Mouse (Mus musculus): ENCODE results near the gene Tac1. TPM values are rescaled to one million over a fixed set of nuclear protein-coding genes. Genes with fewer than 3 reads are reported as not detected.
"Not testable (repeated sequence)": the region's sequence is repeated elsewhere in the genome, so short reads cannot be mapped to it uniquely, and the experiment has no call there.

Tac1 gene
- 10.3 and 32.5 TPM in 2 replicates for polyA plus RNA-seq (2012; rRNA removed)

GRCm38 (mm10) chr6:7554829-7555391 lies at the start of gene Tac1:
Gene Tac1 (plus strand): TSS chr6:7554879.
- DNase-seq (ENCODE audit: low read depth, low spot score), result no peak

GRCm38 (mm10) chr6:7543511-7543910 lies 11.2 kb upstream of the Tac1 start:
- not testable (repeated sequence) for DNase-seq (ENCODE audit: low read depth, low spot score)
- 71% methylated on average over 2 of the region's 2 CpGs for WGBS

More at GRCm38 (mm10) chr6:7554829-7555391, at the start of gene Tac1:
- WGBS, result 2% methylated on average over 37 of the region's 37 CpGs

DNA sequence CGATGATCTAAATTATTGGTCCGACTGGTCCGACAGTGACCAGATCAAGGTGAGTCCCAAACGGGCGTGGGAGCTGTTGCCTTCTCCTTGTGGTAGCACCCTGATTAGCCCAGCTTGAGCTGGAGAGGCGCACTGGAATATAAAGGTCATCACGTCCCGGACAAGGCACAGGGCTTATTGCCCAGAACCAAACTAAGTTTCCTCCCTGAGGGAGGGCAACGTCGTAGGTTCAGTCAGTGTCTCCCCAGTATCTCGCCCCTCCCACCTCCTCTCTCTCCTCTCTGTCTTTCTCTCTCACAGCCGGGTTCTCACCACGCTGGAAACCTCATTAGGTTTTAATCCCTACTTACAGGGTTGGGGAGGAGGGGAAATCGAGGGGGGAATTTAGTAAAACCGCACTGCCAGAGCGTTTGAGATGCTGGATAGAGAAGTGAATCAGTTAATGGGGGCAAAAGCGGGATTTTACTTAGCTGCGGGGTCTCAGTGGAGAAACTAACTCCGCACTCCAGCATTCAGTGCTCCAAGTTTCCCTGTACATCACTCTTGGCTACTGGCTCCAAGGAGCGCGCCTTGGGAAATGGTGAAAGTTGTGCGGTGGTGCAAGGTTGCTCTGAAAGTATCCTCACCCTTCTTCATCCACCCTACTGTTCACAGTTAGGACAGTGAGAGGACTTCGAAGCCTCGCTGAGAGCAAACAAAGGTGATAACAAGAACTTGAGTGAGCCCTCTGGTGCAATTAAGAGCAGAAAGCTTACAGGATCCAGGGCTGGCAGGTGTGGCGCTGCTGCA lies 1.2 kb downstream of the Tac1 start:
- no peak for DNase-seq (ENCODE audit: low read depth, low spot score)
- 3% methylated on average over 25 of the region's 25 CpGs for WGBS

- DNase-seq (ENCODE audit: low read depth, low spot score), result no peak
Measured at GRCm38 (mm10) chr6:7558164-7558563, 3.5 kb downstream of the Tac1 start.

DNA sequence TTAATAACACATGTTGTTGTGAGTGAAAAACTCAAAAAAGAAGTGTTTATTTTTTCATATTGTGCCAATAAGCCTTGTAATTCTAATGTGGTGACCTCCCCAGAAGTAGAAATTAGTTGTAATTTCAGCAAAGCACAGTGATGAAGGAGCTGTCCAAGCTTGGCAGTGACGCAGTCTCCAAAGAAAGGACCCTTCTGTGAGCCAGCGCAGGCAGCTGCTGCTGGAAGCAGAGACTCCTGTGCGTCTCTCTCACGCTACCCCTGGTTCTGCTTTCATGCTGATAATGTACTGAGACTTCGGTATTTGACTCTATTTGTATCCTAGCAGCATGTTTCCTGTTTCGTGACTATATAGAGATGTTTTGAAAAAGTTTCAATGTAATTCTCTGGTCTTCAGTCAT lies 7.8 kb downstream of the Tac1 start:
- 78% methylated on average over 6 of the region's 6 CpGs for WGBS
- DNase-seq (ENCODE audit: low read depth, low spot score), result no peak

GRCm38 (mm10) chr6:7564537-7564936 lies 9.9 kb downstream of the Tac1 start:
- WGBS, result 75% methylated on average over 3 of the region's 3 CpGs
- DNase-seq (ENCODE audit: low read depth, low spot score), result no peak

DNA sequence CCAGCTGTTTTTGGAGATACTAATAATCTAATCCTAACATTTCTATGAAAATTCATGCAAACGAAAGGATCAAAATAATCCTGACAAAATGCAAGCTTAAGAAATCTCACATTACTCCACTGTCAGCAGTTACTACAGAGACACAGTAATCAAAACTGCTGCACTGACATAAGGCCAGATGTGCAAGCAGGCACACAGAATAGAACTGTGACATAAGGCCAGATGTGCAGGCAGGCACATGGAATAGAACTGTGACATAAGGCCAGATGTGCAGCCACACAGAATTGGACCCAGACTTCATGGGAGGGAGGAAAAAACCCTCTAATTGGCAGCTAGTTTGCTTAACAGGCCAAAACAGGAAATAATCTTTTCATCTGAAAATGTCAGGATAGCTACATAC lies 16.5 kb downstream of the Tac1 start:
- DNase-seq (ENCODE audit: low read depth, low spot score), result no peak
- 73% methylated on average over 1 of the region's 1 CpGs for WGBS

- WGBS, result 42% methylated on average over 1 of the region's 1 CpGs
- no peak for DNase-seq (ENCODE audit: low read depth, low spot score)
Measured at GRCm38 (mm10) chr6:7578031-7578430, 23.4 kb downstream of the Tac1 start.

DNA sequence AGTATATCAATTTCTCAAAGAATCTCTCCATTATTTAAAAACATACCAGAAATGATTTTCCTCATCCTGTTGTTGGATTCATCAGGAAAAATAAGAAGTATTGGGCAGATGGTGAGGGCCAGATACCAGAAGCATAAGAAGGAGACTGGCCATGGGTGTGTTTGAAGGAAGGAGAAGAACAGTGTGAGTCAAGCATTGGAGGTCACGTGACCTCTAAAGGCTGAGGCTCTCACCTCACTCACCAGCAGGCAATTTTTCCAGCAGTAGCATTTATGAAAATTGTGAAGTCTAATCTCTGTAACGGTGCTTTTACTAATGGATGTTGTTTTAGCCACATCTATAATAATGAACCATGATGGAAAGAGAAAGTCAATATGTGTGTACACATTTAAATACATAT lies 39.8 kb downstream of the Tac1 start:
- DNase-seq (ENCODE audit: low read depth, low spot score), result no peak
- WGBS, result 84% methylated on average over 2 of the region's 2 CpGs

DNA sequence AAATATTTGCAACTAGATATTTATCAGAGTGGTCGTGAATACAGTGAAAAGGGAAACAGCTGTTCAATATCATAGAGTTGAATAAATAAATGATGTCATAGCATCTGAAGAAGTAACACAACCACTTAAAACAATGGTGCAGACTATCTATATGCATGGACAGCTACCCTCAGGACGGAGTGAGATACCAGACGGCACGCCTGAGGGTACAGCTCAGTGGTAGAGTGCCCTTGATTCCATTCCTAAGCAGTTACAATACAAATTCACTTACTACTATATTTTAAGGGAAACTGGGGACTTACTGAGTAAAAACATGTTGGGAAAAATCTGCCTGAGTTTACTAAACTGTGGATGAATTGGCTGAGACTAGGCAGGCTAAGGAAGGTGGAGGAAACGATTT lies 43.7 kb downstream of the Tac1 start:
- no peak for DNase-seq (ENCODE audit: low read depth, low spot score)
- 78% methylated on average over 5 of the region's 5 CpGs for WGBS

DNA sequence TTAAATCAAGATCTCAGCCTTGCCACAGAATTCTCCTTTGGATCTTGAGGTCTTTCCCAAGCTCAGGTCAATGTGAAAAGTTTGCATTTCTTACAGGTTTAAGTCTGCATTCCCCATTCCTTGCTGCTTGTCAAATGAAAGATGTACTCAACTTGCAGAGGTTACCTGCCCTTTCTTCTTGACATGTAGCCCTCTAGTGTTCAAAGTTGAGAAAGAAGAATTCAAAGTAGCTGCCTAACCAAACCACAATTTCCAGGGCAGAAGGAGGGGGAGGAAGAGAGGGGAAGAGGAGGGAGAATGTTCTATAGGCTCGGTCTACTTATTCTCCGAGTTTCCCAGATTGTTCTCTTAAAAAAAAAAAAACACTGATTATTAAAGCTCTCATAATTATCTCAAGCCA lies 45.5 kb downstream of the Tac1 start:
- no peak for DNase-seq (ENCODE audit: low read depth, low spot score)
- WGBS, result 26% methylated on average over 2 of the region's 2 CpGs

- 75% methylated on average over 4 of the region's 4 CpGs for WGBS
- DNase-seq (ENCODE audit: low read depth, low spot score), result no peak
Measured at GRCm38 (mm10) chr6:7601353-7602094, 46.8 kb downstream of the Tac1 start.

DNA sequence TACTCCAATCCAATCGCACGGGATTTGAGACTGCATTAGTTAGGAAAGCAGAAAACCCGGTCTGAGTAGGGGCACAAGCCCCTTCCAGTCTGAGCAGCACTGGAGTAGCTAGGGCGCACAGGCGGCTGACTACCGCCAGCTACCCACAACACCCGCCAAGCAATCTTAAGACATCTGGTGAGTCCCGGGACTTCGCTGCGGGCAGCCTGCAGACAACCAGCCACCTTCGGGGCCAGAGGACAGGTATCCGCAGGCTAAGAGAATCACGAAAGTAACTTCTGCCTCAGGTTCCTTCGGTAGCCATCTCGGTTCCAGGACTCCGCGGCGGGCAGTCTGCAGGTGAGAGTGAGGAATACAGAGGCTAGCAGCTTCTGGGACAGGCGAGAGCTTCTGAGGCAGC lies 59.0 kb downstream of the Tac1 start:
- DNase-seq (ENCODE audit: low read depth, low spot score), result not testable (repeated sequence)
- WGBS, result 90% methylated on average over 19 of the region's 19 CpGs

Other genes starting within 250 kb of the Tac1 start
- gene Asns, start 138.4 kb downstream of the Tac1 start, polyA plus RNA-seq (2012; rRNA removed), result 28.4 and 38.1 TPM in 2 replicates